Mouse (Mus musculus) bone marrow, adult 2 months (tissue): ENCODE results near the gene Otx2.

Experiments
- CTCF ChIP-seq: fragments of 200-500 bp; IDR thresholded peaks from 2 replicates; pipeline ENCODE4 v1.5.1; 2011; ENCODE audit warnings: low read length, control low read depth; ENCODE audit not compliant: control insufficient read depth, insufficient read depth
- POLR2A ChIP-seq: fragments of 200-500 bp; IDR thresholded peaks from 2 replicates; pipeline ENCODE4 v1.6.1; 2011; ENCODE audit warnings: low read depth, mild to moderate bottlenecking, control low read depth, low read length, borderline replicate concordance; ENCODE audit not compliant: control insufficient read depth

DNA sequence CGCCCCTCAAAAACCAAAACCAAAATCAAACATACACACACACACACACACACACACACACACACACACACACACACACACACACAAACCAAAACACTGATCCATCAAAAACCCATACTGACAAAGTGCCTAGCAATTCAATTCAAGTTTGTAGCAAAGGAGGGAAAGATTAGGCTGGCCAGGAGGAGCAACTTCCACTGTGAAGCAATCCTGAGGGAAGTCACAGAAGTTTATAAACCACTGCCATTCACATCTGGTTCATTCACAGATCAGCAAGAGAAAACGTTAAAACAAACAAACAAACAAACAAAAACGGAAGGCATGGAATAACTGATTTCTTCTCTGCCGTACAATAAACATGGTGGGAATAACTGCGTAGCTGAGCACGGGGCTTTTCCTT lies 16.4 kb downstream of the Otx2 start:
- TF ChIP-seq POLR2A (no peak), CTCF (no peak)
